Mouse (Mus musculus) limb, embryonic 15.5 days (tissue): Measurements from ENCODE around the gene Lsm4. TPM values are rescaled to one million over a fixed set of nuclear protein-coding genes. Genes with fewer than 3 reads are reported as not detected.

Experiments
- ATAC-seq: fragments of 200-750 bp; cut with Nextera tagmentation; 2 replicates; pipeline ENCODE4 v1.8.0; 2017; ENCODE audit warnings: low read depth, moderate TSS enrichment; ENCODE audit not compliant: insufficient number of reproducible peaks, low FRiP score, low TSS enrichment
- H3K27ac ChIP-seq: fragments of 300-500 bp; sonication (generic); 2 replicates; pipeline ENCODE4 v1.5.1; 2015; ENCODE audit warnings: moderate library complexity, mild to moderate bottlenecking, inconsistent platforms
- H3K27me3 ChIP-seq: fragments of 300-500 bp; sonication (generic); 2 replicates; pipeline ENCODE4 v1.6.1; 2015; ENCODE audit warnings: inconsistent platforms
- H3K36me3 ChIP-seq: fragments of 300-500 bp; sonication (generic); 2 replicates; pipeline ENCODE4 v1.6.1; 2015; ENCODE audit warnings: inconsistent platforms
- H3K4me1 ChIP-seq: fragments of 300-500 bp; sonication (generic); 2 replicates; pipeline ENCODE4 v1.6.1; 2015; ENCODE audit warnings: inconsistent platforms
- H3K4me2 ChIP-seq: fragments of 300-500 bp; sonication (generic); 2 replicates; pipeline ENCODE4 v1.6.1; 2015; ENCODE audit warnings: mild to moderate bottlenecking, inconsistent platforms
- H3K4me3 ChIP-seq: fragments of 300-500 bp; sonication (generic); 2 replicates; pipeline ENCODE4 v1.5.1; 2015; ENCODE audit warnings: mild to moderate bottlenecking, inconsistent platforms
- H3K9ac ChIP-seq: fragments of 300-500 bp; sonication (generic); 2 replicates; pipeline ENCODE4 v1.6.1; 2015; ENCODE audit warnings: inconsistent platforms
- H3K9me3 ChIP-seq: fragments of 300-500 bp; sonication (generic); 2 replicates; pipeline ENCODE4 v1.6.1; 2016; ENCODE audit warnings: inconsistent platforms
- WGBS: fragments of 180-500 bp; shearing (Covaris S2); methylation state at CpG from one replicate; pipeline ENCODE4 v1.1.7; 2015; 5-methylcytosine and 5-hydroxymethylcytosine counted together
- polyA plus RNA-seq: library from polyadenylated mRNA; unstranded; fragments of >200 nt; fragmentation: Nextera tagmentation; extraction: Ambion mirVana; gene quantifications from 2 replicates; pipeline ENCODE4 v1.2.1, GENCODE M21; 2015

The Lsm4 gene
- polyA plus RNA-seq, result 199 and 201 TPM in 2 replicates

- no peaks in the 10 kb centered on the region for H3K27me3 ChIP-seq
- H3K4me3 ChIP-seq, result peak within 1 kb of the TSS; percentile 69
- peak within 1 kb of the TSS; percentile 97 for H3K27ac ChIP-seq
- WGBS, result under 1% methylated on average over 60 of the region's 60 CpGs
- H3K36me3 ChIP-seq, result peaks cover 15% of the 10 kb centered on the region
- peaks cover 18% of the 10 kb centered on the region for H3K4me1 ChIP-seq
- peak within 1 kb of the TSS; percentile 61 for H3K4me2 ChIP-seq
- H3K9me3 ChIP-seq, result no peaks in the 10 kb centered on the region
- peak within 1 kb of the TSS; percentile 50 for H3K9ac ChIP-seq
- ATAC-seq, result peak; percentile 97
Measured at GRCm38 (mm10) chr8:70673079-70673856, at the start of gene Lsm4. Lsm4 (plus strand) TSS chr8:70673248.

GRCm38 (mm10) chr8:70625104-70625503 lies 47.9 kb upstream of the Lsm4 start:
- WGBS, result 11% methylated on average over 5 of the region's 5 CpGs
- Histone ChIP-seq H3K27me3 (peaks cover 8% of the 10 kb centered on the region; the same call in 1 of the 2 replicates), H3K36me3 (no peaks in the 10 kb centered on the region), H3K4me1 (peaks cover 12% of the 10 kb centered on the region), H3K9ac (no peak overlapping the region), H3K4me3 (no peak overlapping the region), H3K4me2 (0 out of 2 replicates have a peak overlapping the region, but pooled peaks have one; percentile 8), H3K9me3 (no peaks in the 10 kb centered on the region), H3K27ac (no peak overlapping the region)
- no peak for ATAC-seq

- H3K4me1 ChIP-seq, result peaks cover 27% of the 10 kb centered on the region
- ATAC-seq, result no peak
- H3K27ac ChIP-seq, result no peak overlapping the region
- 87% methylated on average over 5 of the region's 5 CpGs for WGBS
- peaks cover 9% of the 10 kb centered on the region; the same call in 1 of the 2 replicates for H3K27me3 ChIP-seq
- no peaks in the 10 kb centered on the region for H3K9me3 ChIP-seq
- H3K36me3 ChIP-seq, result no peaks in the 10 kb centered on the region
- no peak overlapping the region for H3K4me3 ChIP-seq
- no peak overlapping the region for H3K4me2 ChIP-seq
- no peak overlapping the region for H3K9ac ChIP-seq
Measured at GRCm38 (mm10) chr8:70627041-70627440, 46.0 kb upstream of the Lsm4 start.

GRCm38 (mm10) chr8:70628986-70629490 lies 44.0 kb upstream of the Lsm4 start:
- no peak for ATAC-seq
- Histone ChIP-seq H3K9me3 (no peaks in the 10 kb centered on the region), H3K4me3 (peak overlapping the region; percentile 56), H3K27ac (no peak overlapping the region), H3K4me2 (peak overlapping the region; percentile 83), H3K27me3 (peaks cover 9% of the 10 kb centered on the region; the same call in 1 of the 2 replicates), H3K9ac (no peak overlapping the region), H3K4me1 (peaks cover 30% of the 10 kb centered on the region), H3K36me3 (no peaks in the 10 kb centered on the region)
- 46% methylated on average over 7 of the region's 7 CpGs for WGBS

- WGBS, result under 1% methylated on average over 60 of the region's 60 CpGs
- H3K9me3 ChIP-seq, result no peaks in the 10 kb centered on the region
- H3K27ac ChIP-seq, result peak overlapping the region; percentile 62
Measured at GRCm38 (mm10) chr8:70629574-70630531, 43.2 kb upstream of the Lsm4 start.

GRCm38 (mm10) chr8:70630532-70631381 lies 42.3 kb upstream of the Lsm4 start:
- Histone ChIP-seq H3K4me2 (peak overlapping the region; percentile 83), H3K4me3 (peak overlapping the region; percentile 56; the same call in 1 of the 2 replicates), H3K9me3 (no peaks in the 10 kb centered on the region), H3K36me3 (no peaks in the 10 kb centered on the region), H3K4me1 (peaks cover 29% of the 10 kb centered on the region), H3K27ac (0 out of 2 replicates have a peak overlapping the region, but pooled peaks have one; percentile 62), H3K27me3 (peaks cover 9% of the 10 kb centered on the region; the same call in 1 of the 2 replicates), H3K9ac (peak overlapping the region; percentile 27; the same call in 1 of the 2 replicates)
- WGBS, result 15% methylated on average over 22 of the region's 22 CpGs
- ATAC-seq, result peak; percentile 52; the same call in 1 of the 2 replicates

More at GRCm38 (mm10) chr8:70629574-70630531, 43.2 kb upstream of the Lsm4 start:
- Histone ChIP-seq H3K4me2 (peak overlapping the region; percentile 83), H3K4me1 (peaks cover 35% of the 10 kb centered on the region), H3K9ac (peak overlapping the region; percentile 27; the same call in 1 of the 2 replicates), H3K27me3 (peaks cover 9% of the 10 kb centered on the region; the same call in 1 of the 2 replicates), H3K4me3 (peak overlapping the region; percentile 56), H3K36me3 (no peaks in the 10 kb centered on the region)
- ATAC-seq, result peak; percentile 74

GRCm38 (mm10) chr8:70631436-70631835 lies 41.6 kb upstream of the Lsm4 start:
- WGBS, result 12% methylated on average over 24 of the region's 24 CpGs
- H3K27ac ChIP-seq, result no peak overlapping the region
- no peak for ATAC-seq
- no peak overlapping the region for H3K4me2 ChIP-seq
- no peaks in the 10 kb centered on the region for H3K9me3 ChIP-seq
- no peak overlapping the region for H3K4me3 ChIP-seq
- peaks cover 9% of the 10 kb centered on the region; the same call in 1 of the 2 replicates for H3K27me3 ChIP-seq
- peaks cover 29% of the 10 kb centered on the region for H3K4me1 ChIP-seq
- no peaks in the 10 kb centered on the region for H3K36me3 ChIP-seq
- no peak overlapping the region for H3K9ac ChIP-seq

GRCm38 (mm10) chr8:70632346-70632892 lies 40.6 kb upstream of the Lsm4 start, which contains the start of gene Gdf15:
Gdf15 (minus strand) TSS chr8:70632456.
- Histone ChIP-seq H3K9ac (no peak within 1 kb of the TSS), H3K4me2 (no peak within 1 kb of the TSS), H3K9me3 (no peaks in the 10 kb centered on the region), H3K4me1 (peaks cover 32% of the 10 kb centered on the region), H3K27ac (no peak within 1 kb of the TSS), H3K4me3 (no peak within 1 kb of the TSS), H3K27me3 (peaks cover 9% of the 10 kb centered on the region; the same call in 1 of the 2 replicates), H3K36me3 (no peaks in the 10 kb centered on the region)
- ATAC-seq, result no peak
- WGBS, result 69% methylated on average over 6 of the region's 6 CpGs

GRCm38 (mm10) chr8:70634066-70634465 lies 39.0 kb upstream of the Lsm4 start:
- Histone ChIP-seq H3K4me3 (no peak overlapping the region), H3K9ac (no peak overlapping the region), H3K4me2 (no peak overlapping the region), H3K4me1 (peaks cover 36% of the 10 kb centered on the region), H3K9me3 (no peaks in the 10 kb centered on the region), H3K36me3 (no peaks in the 10 kb centered on the region), H3K27me3 (peaks cover 9% of the 10 kb centered on the region; the same call in 1 of the 2 replicates), H3K27ac (no peak overlapping the region)
- no peak for ATAC-seq
- 42% methylated on average over 6 of the region's 6 CpGs for WGBS

GRCm38 (mm10) chr8:70635527-70635926 lies 37.5 kb upstream of the Lsm4 start:
- Histone ChIP-seq H3K27me3 (peaks cover 9% of the 10 kb centered on the region; the same call in 1 of the 2 replicates), H3K36me3 (no peaks in the 10 kb centered on the region), H3K4me3 (no peak overlapping the region), H3K4me2 (no peak overlapping the region), H3K4me1 (peaks cover 27% of the 10 kb centered on the region), H3K9ac (no peak overlapping the region), H3K27ac (no peak overlapping the region), H3K9me3 (no peaks in the 10 kb centered on the region)
- WGBS, result 72% methylated on average over 6 of the region's 6 CpGs
- ATAC-seq, result no peak
